Mouse (Mus musculus) thymus, adult 2 months (tissue): ENCODE results near the gene Atp6v0c. TPM values are rescaled to one million over a fixed set of nuclear protein-coding genes. Genes with fewer than 3 reads are reported as not detected.

ENCODE experiments used
- DNase-seq: peaks from one replicate; pipeline ENCODE4 v3.0.0; 2021
- H3K27ac ChIP-seq: fragments of 200-500 bp; 2 replicates; pipeline ENCODE4 v1.5.1; 2012; ENCODE audit warnings: low read length, control low read depth; ENCODE audit not compliant: control insufficient read depth, insufficient read depth
- H3K27me3 ChIP-seq: fragments of 200-500 bp; 2 replicates; pipeline ENCODE4 v1.6.1; 2012; ENCODE audit warnings: mild to moderate bottlenecking, low read length, moderate library complexity, mixed read lengths; ENCODE audit not compliant: control insufficient read depth, insufficient read depth
- H3K36me3 ChIP-seq: fragments of 200-500 bp; 2 replicates; pipeline ENCODE4 v1.6.1; 2012; ENCODE audit warnings: mild to moderate bottlenecking, low read length, moderate library complexity; ENCODE audit not compliant: control insufficient read depth, insufficient read depth
- H3K4me1 ChIP-seq: fragments of 200-500 bp; replicated peaks from 2 replicates; pipeline ENCODE4 v1.6.1; 2012; ENCODE audit warnings: low read length; ENCODE audit not compliant: control insufficient read depth, insufficient read depth
- H3K4me3 ChIP-seq: fragments of 200-500 bp; 2 replicates; pipeline ENCODE4 v1.5.1; 2012; ENCODE audit warnings: mild to moderate bottlenecking, low read length, control low read depth, moderate library complexity; ENCODE audit not compliant: control insufficient read depth, insufficient read depth
- CTCF ChIP-seq: fragments of 200-500 bp; IDR thresholded peaks from 2 replicates; pipeline ENCODE4 v1.5.1; 2012; ENCODE audit warnings: mild to moderate bottlenecking, control low read depth, low read length, moderate library complexity, borderline replicate concordance; ENCODE audit not compliant: control insufficient read depth, poor library complexity, insufficient read depth; ENCODE audit errors: extremely low read depth
- POLR2A ChIP-seq: fragments of 200-500 bp; IDR thresholded peaks from 2 replicates; pipeline ENCODE4 v1.6.1; 2012; ENCODE audit warnings: mild to moderate bottlenecking, low read length, control low read depth, moderate library complexity; ENCODE audit not compliant: control insufficient read depth, poor library complexity, insufficient read depth; ENCODE audit errors: extremely low read depth
- WGBS: fragments of 180-500 bp; shearing (Covaris S2); methylation state at CpG from one replicate; pipeline ENCODE4 v1.1.7; 2018; 5-methylcytosine and 5-hydroxymethylcytosine counted together
- polyA plus RNA-seq: library from polyadenylated mRNA; depleted of rRNA; stranded (reverse); fragments of >200 nt; gene quantifications from 2 replicates; pipeline ENCODE4 v1.2.3, GENCODE M21; 2012; rRNA removed

Atp6v0c gene
- 977 and 1,122 TPM in 2 replicates for polyA plus RNA-seq

GRCm38 (mm10) chr17:24169317-24170065 lies at the start of gene Atp6v0c:
Gene Atp6v0c, minus strand, starts transcription at chr17:24169702.
- Histone ChIP-seq H3K27ac (peak within 1 kb of the TSS; percentile 70), H3K4me1 (peaks cover 17% of the 10 kb centered on the region), H3K36me3 (peaks cover 6% of the 10 kb centered on the region; the same call in 1 of the 2 replicates), H3K4me3 (peak within 1 kb of the TSS; percentile 83), H3K27me3 (no peaks in the 10 kb centered on the region)
- TF ChIP-seq POLR2A: peak; percentile 80
- TF ChIP-seq CTCF: peak; percentile 38; the same call in 1 of the 2 replicates
- under 1% methylated on average over 58 of the region's 58 CpGs for WGBS
- DNase-seq: peak; percentile 92

GRCm38 (mm10) chr17:24216836-24217235 lies 47.3 kb upstream of the Atp6v0c start:
- H3K27ac ChIP-seq: no peak overlapping the region
- H3K27me3 ChIP-seq: no peaks in the 10 kb centered on the region; the same call in 1 of the 2 replicates
- no peak for DNase-seq
- H3K36me3 ChIP-seq: no peaks in the 10 kb centered on the region
- H3K4me1 ChIP-seq: peaks cover 15% of the 10 kb centered on the region
- WGBS: 95% methylated on average over 4 of the region's 4 CpGs
- TF ChIP-seq POLR2A (no peak), CTCF (no peak)
- H3K4me3 ChIP-seq: no peak overlapping the region

DNA sequence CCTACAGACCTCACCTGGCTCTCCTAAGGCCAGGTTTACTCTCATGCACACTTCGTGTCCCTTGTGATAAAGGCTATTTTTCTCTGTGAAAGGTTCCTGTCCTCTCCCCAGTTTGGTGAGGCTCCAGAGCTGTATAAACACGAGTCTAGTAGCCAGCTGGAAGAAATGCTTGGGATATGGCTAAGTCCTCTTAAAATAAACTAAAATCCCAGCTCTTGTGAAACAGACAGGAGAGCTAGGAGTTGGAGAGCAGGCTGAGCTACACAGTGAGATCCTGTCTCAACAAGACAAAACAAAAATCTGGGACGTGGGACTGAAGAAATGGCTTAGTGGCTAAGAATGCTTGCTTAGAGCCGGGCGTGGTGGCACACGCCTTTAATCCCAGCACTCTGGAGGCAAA lies 43.7 kb upstream of the Atp6v0c start:
- Histone ChIP-seq H3K4me3 (no peak overlapping the region), H3K36me3 (no peaks in the 10 kb centered on the region), H3K4me1 (peaks cover 16% of the 10 kb centered on the region), H3K27me3 (peaks cover 9% of the 10 kb centered on the region; the same call in 1 of the 2 replicates), H3K27ac (no peak overlapping the region)
- 86% methylated on average over 6 of the region's 6 CpGs for WGBS
- TF ChIP-seq POLR2A (no peak), CTCF (no peak)
- no peak for DNase-seq

DNA sequence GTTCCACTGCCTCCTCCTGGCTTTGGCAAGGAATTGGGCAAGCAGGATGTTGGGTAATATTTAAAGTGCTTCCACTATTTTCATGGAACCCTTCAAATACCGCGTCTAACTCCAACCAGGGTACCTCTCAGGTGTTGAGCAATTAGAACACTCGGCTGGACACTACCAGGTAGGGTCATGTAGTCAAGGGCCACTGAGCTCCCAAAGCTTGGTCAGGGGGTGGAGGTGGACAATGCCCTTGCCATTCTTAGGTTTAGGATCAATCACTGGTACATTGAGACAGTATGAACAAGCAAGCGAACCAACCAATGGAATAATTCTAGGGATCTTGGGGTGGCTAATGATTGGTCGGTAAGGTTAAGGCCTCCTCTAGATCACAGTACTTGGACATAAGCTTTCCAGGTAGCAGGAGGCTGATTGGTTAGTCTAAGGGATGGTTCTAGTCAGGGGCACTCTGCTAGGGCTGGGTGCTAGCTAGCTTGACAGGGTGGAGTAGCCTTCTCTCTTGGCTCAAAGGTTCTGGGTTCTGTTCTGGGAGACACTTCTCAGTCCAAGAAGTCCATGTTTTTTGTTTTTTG lies 43.0 kb upstream of the Atp6v0c start:
- whole genome bisulfite sequencing: 50% methylated on average over 5 of the region's 5 CpGs
- H3K4me3 ChIP-seq: peak overlapping the region; percentile 36; the same call in 1 of the 2 replicates
- H3K27me3 ChIP-seq: peaks cover 9% of the 10 kb centered on the region; the same call in 1 of the 2 replicates
- DNase-seq: no peak
- TF ChIP-seq POLR2A (no peak), CTCF (no peak)
- peaks cover 16% of the 10 kb centered on the region for H3K4me1 ChIP-seq
- no peak overlapping the region for H3K27ac ChIP-seq
- no peaks in the 10 kb centered on the region for H3K36me3 ChIP-seq

DNA sequence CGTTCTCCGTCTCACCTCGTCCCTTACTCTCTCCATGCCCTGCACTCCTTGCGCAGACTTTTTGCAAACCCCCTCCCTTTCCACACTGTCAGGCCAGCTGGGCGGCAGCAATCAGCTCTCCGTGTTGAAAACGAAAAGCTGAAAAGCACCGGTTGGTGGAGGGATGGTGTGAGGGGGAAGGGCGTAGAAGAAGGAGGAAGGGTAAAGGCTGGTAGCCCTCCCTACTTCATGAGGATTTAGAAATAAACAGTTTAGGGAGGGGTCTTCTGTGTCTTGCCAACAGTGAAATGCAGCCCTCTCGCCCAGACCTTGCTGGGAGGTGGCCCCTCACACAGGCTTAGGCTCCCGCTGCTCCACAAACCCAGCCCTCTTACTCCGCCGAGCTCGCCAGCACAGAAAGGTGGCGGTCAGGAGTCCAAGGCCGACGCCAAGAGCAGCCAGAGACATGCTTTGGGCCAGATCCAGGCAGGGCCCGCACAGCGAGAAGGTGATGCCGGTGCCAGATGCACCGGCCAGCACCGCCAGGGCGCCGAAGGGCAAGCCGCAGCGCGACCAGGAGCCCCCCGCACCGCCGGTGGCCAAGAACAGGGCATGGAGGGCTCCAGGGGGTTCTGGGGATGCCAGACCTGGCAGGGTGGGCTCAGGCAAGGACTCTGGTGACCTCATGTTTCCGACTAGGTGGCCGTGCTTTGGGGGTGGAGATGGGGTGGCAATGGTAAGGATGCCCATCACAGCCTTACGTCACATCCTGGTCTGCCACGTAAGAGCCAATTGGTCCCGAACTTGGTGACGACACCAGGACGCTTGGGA lies 42.3 kb upstream of the Atp6v0c start:
- DNase-seq: no peak
- Histone ChIP-seq H3K4me3 (peak overlapping the region; percentile 36), H3K27ac (no peak overlapping the region), H3K27me3 (peaks cover 9% of the 10 kb centered on the region; the same call in 1 of the 2 replicates), H3K4me1 (peaks cover 16% of the 10 kb centered on the region), H3K36me3 (no peaks in the 10 kb centered on the region)
- no peak for TF ChIP-seq CTCF
- no peak for TF ChIP-seq POLR2A
- WGBS: 9% methylated on average over 37 of the region's 37 CpGs

- DNase-seq: no peak
- 82% methylated on average over 3 of the region's 3 CpGs for WGBS
- Histone ChIP-seq H3K4me1 (peaks cover 29% of the 10 kb centered on the region), H3K27ac (no peak overlapping the region), H3K4me3 (no peak overlapping the region), H3K27me3 (peaks cover 11% of the 10 kb centered on the region; the same call in 1 of the 2 replicates), H3K36me3 (no peaks in the 10 kb centered on the region)
- TF ChIP-seq CTCF (no peak), POLR2A (no peak)
These were observed 41.1 kb upstream of the Atp6v0c start for GRCm38 (mm10) chr17:24210591-24210990.
